Mouse (Mus musculus) limb, embryonic 15.5 days (tissue): Measurements from ENCODE around the gene Sde2. TPM values are rescaled to one million over a fixed set of nuclear protein-coding genes. Genes with fewer than 3 reads are reported as not detected.
A peak's percentile ranks its signal among the peaks of the same experiment; 100 is the strongest.

Source experiments
- ATAC-seq: fragments of 200-750 bp; cut with Nextera tagmentation; 2 replicates; pipeline ENCODE4 v1.8.0; 2017; ENCODE audit warnings: low read depth, moderate TSS enrichment; ENCODE audit not compliant: insufficient number of reproducible peaks, low FRiP score, low TSS enrichment
- H3K27ac ChIP-seq: fragments of 300-500 bp; sonication (generic); 2 replicates; pipeline ENCODE4 v1.5.1; 2015; ENCODE audit warnings: moderate library complexity, mild to moderate bottlenecking, inconsistent platforms
- H3K27me3 ChIP-seq: fragments of 300-500 bp; sonication (generic); 2 replicates; pipeline ENCODE4 v1.6.1; 2015; ENCODE audit warnings: inconsistent platforms
- H3K36me3 ChIP-seq: fragments of 300-500 bp; sonication (generic); 2 replicates; pipeline ENCODE4 v1.6.1; 2015; ENCODE audit warnings: inconsistent platforms
- H3K4me1 ChIP-seq: fragments of 300-500 bp; sonication (generic); 2 replicates; pipeline ENCODE4 v1.6.1; 2015; ENCODE audit warnings: inconsistent platforms
- H3K4me2 ChIP-seq: fragments of 300-500 bp; sonication (generic); 2 replicates; pipeline ENCODE4 v1.6.1; 2015; ENCODE audit warnings: mild to moderate bottlenecking, inconsistent platforms
- H3K4me3 ChIP-seq: fragments of 300-500 bp; sonication (generic); 2 replicates; pipeline ENCODE4 v1.5.1; 2015; ENCODE audit warnings: mild to moderate bottlenecking, inconsistent platforms
- H3K9ac ChIP-seq: fragments of 300-500 bp; sonication (generic); 2 replicates; pipeline ENCODE4 v1.6.1; 2015; ENCODE audit warnings: inconsistent platforms
- H3K9me3 ChIP-seq: fragments of 300-500 bp; sonication (generic); 2 replicates; pipeline ENCODE4 v1.6.1; 2016; ENCODE audit warnings: inconsistent platforms
- WGBS: fragments of 180-500 bp; shearing (Covaris S2); methylation state at CpG from one replicate; pipeline ENCODE4 v1.1.7; 2015; 5-methylcytosine and 5-hydroxymethylcytosine counted together
- polyA plus RNA-seq: library from polyadenylated mRNA; unstranded; fragments of >200 nt; fragmentation: Nextera tagmentation; extraction: Ambion mirVana; gene quantifications from 2 replicates; pipeline ENCODE4 v1.2.1, GENCODE M21; 2015

The Sde2 gene
- polyA plus RNA-seq, 1 experiment from 2014 or later, result 37.0 TPM

DNA sequence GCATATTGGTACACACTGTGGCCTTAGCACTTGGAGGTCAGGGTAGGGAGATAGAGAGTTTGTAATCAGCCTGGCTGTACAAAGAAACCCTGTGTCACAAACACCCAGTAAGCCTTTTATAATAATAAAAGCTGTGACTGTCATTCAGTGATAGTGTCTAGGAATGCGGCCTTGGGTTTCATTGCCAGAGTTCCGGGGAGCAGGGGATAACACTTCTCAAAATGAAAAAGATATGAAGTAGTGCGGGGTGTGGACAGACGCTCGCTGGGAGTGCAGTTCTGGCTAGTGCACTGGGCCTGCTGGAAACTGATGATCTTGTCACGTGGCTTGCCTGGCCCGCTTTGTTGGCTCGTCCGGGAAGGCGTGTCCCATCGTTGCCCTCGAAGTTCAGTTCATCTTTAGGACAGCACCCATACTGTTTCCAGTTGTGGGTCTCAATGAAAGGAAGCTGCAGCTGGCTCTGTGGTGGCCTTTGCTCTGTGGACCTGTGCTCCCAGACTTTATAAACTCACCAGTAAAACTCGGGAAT is 19.3 kb downstream of the Sde2 start:
- Histone ChIP-seq H3K4me3 (no peak overlapping the region), H3K36me3 (peaks cover 32% of the 10 kb centered on the region), H3K27ac (no peak overlapping the region), H3K4me2 (no peak overlapping the region), H3K27me3 (no peaks in the 10 kb centered on the region), H3K9ac (no peak overlapping the region), H3K9me3 (no peaks in the 10 kb centered on the region), H3K4me1 (no peaks in the 10 kb centered on the region; the same call in 1 of the 2 replicates)
- ATAC-seq, result no peak
- 63% methylated on average over 13 of the region's 13 CpGs for WGBS

- H3K36me3 ChIP-seq, result no peaks in the 10 kb centered on the region
- H3K4me3 ChIP-seq, result no peak overlapping the region
- no peaks in the 10 kb centered on the region for H3K9me3 ChIP-seq
- WGBS, result 21% methylated on average over 9 of the region's 9 CpGs
- ATAC-seq, result no peak
- no peaks in the 10 kb centered on the region for H3K27me3 ChIP-seq
- H3K4me1 ChIP-seq, result no peaks in the 10 kb centered on the region; the same call in 1 of the 2 replicates
- H3K9ac ChIP-seq, result no peak overlapping the region
- no peak overlapping the region for H3K4me2 ChIP-seq
- no peak overlapping the region for H3K27ac ChIP-seq
Measured at GRCm38 (mm10) chr1:180873861-180874484, 23.0 kb downstream of the Sde2 start.

DNA sequence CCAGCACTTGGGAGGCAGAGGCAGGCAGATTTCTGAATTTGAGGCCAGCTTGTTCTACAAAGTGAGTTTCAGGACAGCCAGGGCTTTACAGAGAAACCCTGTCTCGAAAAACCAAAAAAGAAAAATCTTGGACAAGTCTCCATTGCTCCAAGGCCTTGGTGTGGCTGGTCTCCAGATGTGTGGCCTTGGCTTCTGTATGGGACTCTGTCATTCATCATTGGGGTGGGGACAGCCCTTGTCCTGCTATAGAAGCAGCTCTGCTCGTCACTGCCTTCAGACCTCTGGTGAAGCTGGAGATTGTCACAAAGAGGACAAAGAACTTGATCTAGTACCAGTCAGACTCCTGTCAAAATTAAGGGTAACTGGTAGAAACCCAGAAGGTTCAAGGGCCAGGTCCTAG is 23.7 kb downstream of the Sde2 start:
- Histone ChIP-seq H3K4me1 (no peaks in the 10 kb centered on the region; the same call in 1 of the 2 replicates), H3K36me3 (no peaks in the 10 kb centered on the region), H3K4me2 (no peak overlapping the region), H3K9me3 (no peaks in the 10 kb centered on the region), H3K4me3 (no peak overlapping the region), H3K27ac (no peak overlapping the region), H3K27me3 (no peaks in the 10 kb centered on the region), H3K9ac (no peak overlapping the region)
- no peak for ATAC-seq
- WGBS, result 78% methylated on average over 2 of the region's 2 CpGs

- no peak overlapping the region for H3K4me3 ChIP-seq
- no peak overlapping the region for H3K4me2 ChIP-seq
- no peaks in the 10 kb centered on the region for H3K27me3 ChIP-seq
- no peak overlapping the region for H3K9ac ChIP-seq
- no peaks in the 10 kb centered on the region for H3K36me3 ChIP-seq
- 82% methylated on average over 9 of the region's 9 CpGs for WGBS
- no peak overlapping the region for H3K27ac ChIP-seq
- no peaks in the 10 kb centered on the region; the same call in 1 of the 2 replicates for H3K4me1 ChIP-seq
- no peaks in the 10 kb centered on the region for H3K9me3 ChIP-seq
- ATAC-seq, result no peak
Measured at GRCm38 (mm10) chr1:180875126-180875525, 24.2 kb downstream of the Sde2 start.

DNA sequence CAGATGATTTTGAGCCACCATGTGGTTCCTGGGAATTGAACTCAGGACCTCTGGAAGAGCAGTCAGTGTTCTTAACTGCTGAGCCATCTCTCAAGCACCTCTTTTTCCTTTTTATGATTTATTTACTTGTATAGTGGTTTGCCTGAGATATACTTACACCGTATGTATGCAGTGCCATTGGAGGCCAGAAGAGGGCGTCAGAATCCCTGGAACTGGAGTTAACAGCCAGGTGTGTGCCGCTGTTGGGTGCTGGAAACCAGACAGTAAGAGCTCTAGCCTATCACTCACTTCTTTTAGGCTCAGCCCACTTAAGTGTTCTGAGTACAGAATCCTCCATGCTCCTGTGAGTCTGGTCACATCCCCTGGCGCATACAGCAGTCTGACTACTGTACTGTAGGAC is 26.5 kb downstream of the Sde2 start:
- Histone ChIP-seq H3K4me3 (no peak overlapping the region), H3K27ac (no peak overlapping the region), H3K9me3 (no peaks in the 10 kb centered on the region), H3K4me2 (no peak overlapping the region), H3K4me1 (no peaks in the 10 kb centered on the region; the same call in 1 of the 2 replicates), H3K36me3 (no peaks in the 10 kb centered on the region), H3K9ac (no peak overlapping the region), H3K27me3 (no peaks in the 10 kb centered on the region)
- WGBS, result 80% methylated on average over 4 of the region's 4 CpGs
- no peak for ATAC-seq

DNA sequence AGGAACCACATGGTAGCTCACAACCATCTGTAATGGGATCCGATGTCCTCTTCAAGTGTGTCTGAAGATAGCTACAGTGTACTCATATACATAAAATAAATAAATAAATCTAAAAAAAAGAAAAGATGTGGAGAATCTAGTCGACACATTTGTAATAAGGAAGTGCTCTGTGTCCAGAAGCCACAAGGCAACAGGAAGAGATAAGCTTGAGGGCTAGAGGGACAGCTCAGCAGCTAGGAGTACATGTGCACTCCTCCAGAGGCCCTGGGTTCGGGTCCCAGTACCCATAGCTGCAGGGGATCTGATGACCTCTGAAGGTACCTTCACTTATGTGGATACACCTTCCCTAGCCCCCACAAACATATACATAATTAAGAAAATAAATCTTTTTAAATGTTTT is 30.8 kb downstream of the Sde2 start:
- Histone ChIP-seq H3K36me3 (no peaks in the 10 kb centered on the region), H3K4me1 (no peaks in the 10 kb centered on the region), H3K9me3 (no peaks in the 10 kb centered on the region), H3K4me3 (no peak overlapping the region), H3K4me2 (no peak overlapping the region), H3K27me3 (no peaks in the 10 kb centered on the region), H3K9ac (no peak overlapping the region), H3K27ac (no peak overlapping the region)
- 81% methylated on average over 3 of the region's 3 CpGs for WGBS
- ATAC-seq, result no peak

DNA sequence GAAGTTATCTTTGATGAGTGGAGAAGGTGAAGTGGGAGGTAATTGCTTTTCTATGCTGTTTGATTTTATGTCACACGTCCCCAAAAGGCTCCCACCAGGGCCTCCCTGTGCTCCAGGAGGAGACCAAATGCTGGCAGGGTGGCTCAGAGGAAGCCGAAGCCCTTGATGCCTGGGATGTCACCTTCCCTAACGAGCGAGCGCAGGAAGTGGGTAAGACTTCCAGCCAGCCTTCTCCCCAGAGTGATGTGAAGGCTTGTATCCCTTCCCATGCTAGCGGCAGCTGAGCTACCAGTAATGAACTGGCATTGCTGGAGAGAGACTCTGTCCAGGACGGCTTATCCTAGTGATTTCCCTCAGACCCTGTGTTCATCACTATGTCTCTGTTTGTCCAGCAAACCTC is 32.8 kb downstream of the Sde2 start:
- ATAC-seq, result no peak
- no peaks in the 10 kb centered on the region for H3K9me3 ChIP-seq
- no peak overlapping the region for H3K9ac ChIP-seq
- H3K4me1 ChIP-seq, result peaks cover 7% of the 10 kb centered on the region
- no peak overlapping the region for H3K4me2 ChIP-seq
- no peaks in the 10 kb centered on the region for H3K36me3 ChIP-seq
- WGBS, result 25% methylated on average over 7 of the region's 7 CpGs
- H3K4me3 ChIP-seq, result no peak overlapping the region
- no peaks in the 10 kb centered on the region for H3K27me3 ChIP-seq
- no peak overlapping the region for H3K27ac ChIP-seq

- H3K9me3 ChIP-seq, result no peaks in the 10 kb centered on the region
- H3K27me3 ChIP-seq, result no peaks in the 10 kb centered on the region
- WGBS, result 76% methylated on average over 9 of the region's 9 CpGs
- H3K9ac ChIP-seq, result no peak overlapping the region
- H3K36me3 ChIP-seq, result no peaks in the 10 kb centered on the region
- H3K4me3 ChIP-seq, result no peak overlapping the region
- H3K4me2 ChIP-seq, result no peak overlapping the region
- H3K4me1 ChIP-seq, result peaks cover 13% of the 10 kb centered on the region
- no peak for ATAC-seq
- H3K27ac ChIP-seq, result no peak overlapping the region
Measured at GRCm38 (mm10) chr1:180884484-180884883, 33.6 kb downstream of the Sde2 start.

- H3K4me1 ChIP-seq, result peaks cover 13% of the 10 kb centered on the region
- no peaks in the 10 kb centered on the region for H3K9me3 ChIP-seq
- H3K4me2 ChIP-seq, result peak overlapping the region; percentile 42
- peak; percentile 66; the same call in 1 of the 2 replicates for ATAC-seq
- whole genome bisulfite sequencing, result 2% methylated on average over 13 of the region's 13 CpGs
- no peak overlapping the region for H3K9ac ChIP-seq
- peak overlapping the region; percentile 16; the same call in 1 of the 2 replicates for H3K4me3 ChIP-seq
- no peaks in the 10 kb centered on the region for H3K36me3 ChIP-seq
- peaks cover 19% of the 10 kb centered on the region for H3K27me3 ChIP-seq
- H3K27ac ChIP-seq, result peak overlapping the region; percentile 47; the same call in 1 of the 2 replicates
Measured at GRCm38 (mm10) chr1:180888556-180889042, 37.7 kb downstream of the Sde2 start.

DNA sequence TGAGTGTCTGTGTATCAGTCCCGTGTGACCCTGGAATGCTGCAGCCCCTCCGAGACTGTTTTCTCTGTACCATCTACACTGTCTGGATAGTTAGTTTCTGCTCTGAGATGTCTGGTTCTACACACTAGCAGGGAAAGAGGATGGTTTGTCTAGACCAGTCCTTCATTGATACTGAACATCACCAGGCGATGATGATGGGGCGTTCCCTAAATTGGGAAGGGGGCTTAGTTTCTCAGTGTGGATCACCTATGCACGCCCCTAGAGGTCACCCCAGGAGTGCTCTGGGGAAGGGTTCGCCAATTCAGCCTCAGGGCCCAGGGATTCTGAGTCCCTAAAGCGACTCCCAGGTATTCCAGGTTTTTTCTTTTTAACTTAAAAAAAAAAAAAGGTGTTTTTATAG is 38.2 kb downstream of the Sde2 start:
- Histone ChIP-seq H3K4me1 (peaks cover 14% of the 10 kb centered on the region), H3K9me3 (no peaks in the 10 kb centered on the region), H3K4me3 (no peak overlapping the region), H3K9ac (no peak overlapping the region), H3K36me3 (no peaks in the 10 kb centered on the region), H3K4me2 (peak overlapping the region; percentile 42; the same call in 1 of the 2 replicates), H3K27me3 (peaks cover 25% of the 10 kb centered on the region), H3K27ac (peak overlapping the region; percentile 47; the same call in 1 of the 2 replicates)
- WGBS, result 41% methylated on average over 7 of the region's 7 CpGs
- ATAC-seq, result peak; percentile 10; the same call in 1 of the 2 replicates

DNA sequence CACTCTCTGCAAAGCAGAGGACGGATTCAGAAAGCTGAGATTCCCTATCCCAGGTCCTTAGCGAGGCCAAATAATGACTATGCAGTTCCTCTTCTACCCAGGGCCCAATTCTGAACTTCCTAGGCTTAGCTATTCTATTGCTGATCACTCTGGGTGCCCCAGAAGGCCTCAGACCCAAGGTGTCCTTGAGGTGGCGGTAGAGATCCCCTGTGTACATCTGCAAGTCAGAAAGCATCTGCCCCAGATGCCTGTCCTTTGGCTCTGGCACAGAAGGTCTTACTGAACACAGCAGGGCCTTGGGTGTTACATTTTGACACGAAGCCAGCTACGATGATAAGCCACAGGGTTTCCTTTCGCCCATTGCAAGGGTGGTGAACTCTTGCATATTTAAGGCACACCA is 38.9 kb downstream of the Sde2 start:
- WGBS, result 39% methylated on average over 6 of the region's 6 CpGs
- H3K36me3 ChIP-seq, result no peaks in the 10 kb centered on the region
- H3K27ac ChIP-seq, result no peak overlapping the region
- peaks cover 31% of the 10 kb centered on the region for H3K27me3 ChIP-seq
- H3K9ac ChIP-seq, result no peak overlapping the region
- H3K4me2 ChIP-seq, result no peak overlapping the region
- ATAC-seq, result no peak
- peaks cover 20% of the 10 kb centered on the region for H3K4me1 ChIP-seq
- H3K9me3 ChIP-seq, result no peaks in the 10 kb centered on the region
- H3K4me3 ChIP-seq, result no peak overlapping the region

DNA sequence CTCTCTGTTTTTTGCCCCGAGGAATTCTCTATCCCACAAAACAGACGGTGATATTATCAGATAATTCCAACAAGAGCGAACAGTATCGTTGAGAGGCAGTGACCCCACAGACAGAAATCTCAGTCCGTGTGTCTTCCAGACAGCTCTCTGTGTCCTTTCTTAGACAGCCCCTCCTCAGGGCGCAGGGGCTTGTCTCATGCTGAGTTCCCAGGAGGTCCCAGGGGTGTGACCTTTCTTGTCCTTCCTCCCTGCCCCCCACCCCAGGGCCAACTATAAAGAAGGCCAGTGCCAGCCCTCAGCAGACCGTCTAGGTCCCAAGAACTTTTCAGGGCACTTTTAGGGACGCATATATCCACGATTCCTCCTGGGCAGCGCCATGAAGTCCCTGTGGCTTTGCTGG is 41.9 kb downstream of the Sde2 start, which contains the start of gene Lefty2:
Lefty2 (plus strand) TSS at position 301 of the 400 bp plus-strand sequence.
- H3K4me1 ChIP-seq, result peaks cover 20% of the 10 kb centered on the region
- WGBS, result 61% methylated on average over 10 of the region's 10 CpGs
- ATAC-seq, result no peak
- H3K9ac ChIP-seq, result no peak within 1 kb of the TSS
- H3K9me3 ChIP-seq, result no peaks in the 10 kb centered on the region
- no peaks in the 10 kb centered on the region for H3K36me3 ChIP-seq
- H3K4me2 ChIP-seq, result no peak within 1 kb of the TSS
- H3K27ac ChIP-seq, result no peak within 1 kb of the TSS
- H3K27me3 ChIP-seq, result peaks cover 45% of the 10 kb centered on the region
- H3K4me3 ChIP-seq, result no peak within 1 kb of the TSS
